Comparison of ENCODE assay signal across 11 mouse cellular contexts in the genomic region with DNA sequence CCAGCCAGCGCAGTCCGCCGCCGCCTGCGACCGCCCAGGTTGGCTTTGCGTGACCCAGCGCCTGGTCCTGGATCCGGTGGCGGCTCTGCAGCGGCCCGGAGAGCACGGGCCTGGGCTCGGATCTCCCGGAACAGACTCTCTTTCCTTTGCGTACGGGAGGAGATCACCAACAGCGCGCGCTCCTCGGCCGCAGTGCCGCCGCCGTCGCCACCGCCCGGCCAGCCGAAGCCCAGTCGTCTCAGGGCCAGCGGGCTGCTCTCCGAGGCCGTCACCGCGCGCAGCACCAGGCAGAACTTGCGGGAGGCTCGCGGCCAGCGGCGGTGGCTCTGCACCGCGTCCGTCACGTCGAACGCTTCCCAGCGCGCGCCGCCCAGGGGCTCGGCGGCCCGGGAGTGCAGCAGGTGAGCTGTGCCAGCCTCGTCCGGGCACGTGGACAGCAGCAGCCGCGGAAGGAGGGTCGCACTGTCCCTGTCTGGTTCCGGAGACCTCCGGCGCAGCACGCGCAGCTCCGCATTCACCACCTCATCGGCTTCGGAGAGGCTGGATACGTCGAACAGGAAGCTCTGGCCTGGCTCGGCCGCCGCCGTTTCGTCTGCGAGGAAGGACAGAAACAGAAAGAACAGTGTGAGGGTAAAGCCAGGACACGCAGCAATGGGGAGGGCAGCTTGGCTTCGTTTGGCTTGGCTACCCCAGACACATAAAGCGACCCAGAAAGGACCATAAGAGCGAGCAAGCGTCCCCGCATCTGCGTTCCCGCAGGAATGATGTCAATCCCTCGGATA. TPM values are rescaled to one million over a fixed set of nuclear protein-coding genes. Genes with fewer than 3 reads are reported as not detected.
DNase-seq lines count a peak whose midpoint lies in the region; ATAC-seq and TF ChIP-seq lines count a peak whose summit lies in the region.
"Had no signal": no experiment of that assay in that cellular context is flagged by ENCODE, and none has a peak within 500 bp of the region (broad histone marks: within the 10 kb centered on the region; RNA-seq: fewer than 3 reads in every experiment).

No protein-coding gene starts in this region.

- peak overlapping the region; percentile 36 for H3K9ac ChIP-seq in kidney, embryonic 16.5 days (replicated peaks; ENCODE audit: low read length)
- H3K9ac ChIP-seq in embryonic facial prominence, embryonic 13.5 days: peak overlapping the region; percentile 64
- H3K9ac ChIP-seq in intestine, postnatal 0 days (ENCODE audit: low read depth, low read length): no peak overlapping the region
- no peak overlapping the region for H3K9ac ChIP-seq in neural tube, embryonic 14.5 days (replicated peaks; ENCODE audit: low read depth, low read length)

- no peak for DNase-seq in kidney, adult 8-10 months
- no peak for DNase-seq in layer of hippocampus, adult 9-11 months
- DNase-seq in cerebellum, adult 11-12 months: no peak
- DNase-seq in urinary bladder, adult 2 months (ENCODE audit: low spot score): no peak

- no peak for ATAC-seq in kidney, embryonic 16.5 days (ENCODE audit: low FRiP score, low TSS enrichment)
- ATAC-seq in embryonic facial prominence, embryonic 13.5 days (ENCODE audit: insufficient number of reproducible peaks, insufficient read depth, low FRiP score, low TSS enrichment, low read depth): no peak
- no peak for ATAC-seq in intestine, postnatal 0 days
- ATAC-seq in neural tube, embryonic 14.5 days (ENCODE audit: low read depth): peak; percentile 8; the same call in 1 of the 2 replicates
- ATAC-seq: Patski had no signal

- TF ChIP-seq CTCF in intestine, postnatal 0 days (IDR thresholded peaks at IDR 0.05; ENCODE audit: low read depth): no peak

- peaks cover 9% of the 10 kb centered on the region; the same call in 1 of the 2 replicates for H3K4me1 ChIP-seq in kidney, embryonic 16.5 days (ENCODE audit: insufficient read depth, low read length)
- peaks cover 56% of the 10 kb centered on the region for H3K4me1 ChIP-seq in embryonic facial prominence, embryonic 13.5 days
- H3K4me1 ChIP-seq in intestine, postnatal 0 days (replicated peaks; ENCODE audit: control insufficient read depth, insufficient read depth, low read length): no peaks in the 10 kb centered on the region
- H3K4me1 ChIP-seq in neural tube, embryonic 14.5 days (ENCODE audit: control insufficient read depth, insufficient read depth, low read length): peaks cover 11% of the 10 kb centered on the region; the same call in 1 of the 2 replicates

- H3K4me2 ChIP-seq in kidney, embryonic 16.5 days (replicated peaks; ENCODE audit: low read depth, low read length): peak overlapping the region; percentile 57
- H3K4me2 ChIP-seq in embryonic facial prominence, embryonic 13.5 days: peak overlapping the region; percentile 86
- H3K4me2 ChIP-seq in intestine, postnatal 0 days (replicated peaks; ENCODE audit: low read depth): peak overlapping the region; percentile 63
- peak overlapping the region; percentile 50 for H3K4me2 ChIP-seq in neural tube, embryonic 14.5 days (ENCODE audit: low read depth, low read length)

- peak overlapping the region; percentile 47 for H3K4me3 ChIP-seq in kidney, embryonic 16.5 days (ENCODE audit: low read length)
- H3K4me3 ChIP-seq in embryonic facial prominence, embryonic 13.5 days: peak overlapping the region; percentile 60
- H3K4me3 ChIP-seq in intestine, postnatal 0 days (ENCODE audit: low read depth, low read length): peak overlapping the region; percentile 40
- peak overlapping the region; percentile 30 for H3K4me3 ChIP-seq in neural tube, embryonic 14.5 days (ENCODE audit: low read depth, low read length)

- H3K9me3 ChIP-seq in kidney, embryonic 16.5 days (ENCODE audit: low read length): no peaks in the 10 kb centered on the region
- no peaks in the 10 kb centered on the region for H3K9me3 ChIP-seq in embryonic facial prominence, embryonic 13.5 days
- no peaks in the 10 kb centered on the region for H3K9me3 ChIP-seq in intestine, postnatal 0 days (ENCODE audit: control insufficient read depth)
- no peaks in the 10 kb centered on the region for H3K9me3 ChIP-seq in neural tube, embryonic 14.5 days (ENCODE audit: control insufficient read depth, low read length)

- WGBS in kidney, embryonic 16.5 days: 2% methylated on average over 71 of the region's 85 CpGs
- WGBS in embryonic facial prominence, embryonic 13.5 days: 2% methylated on average over 66 of the region's 85 CpGs
- 3% methylated on average over 78 of the region's 85 CpGs for whole genome bisulfite sequencing in intestine, postnatal 0 days
- 2% methylated on average over 72 of the region's 85 CpGs for WGBS in neural tube, embryonic 14.5 days

- H3K27me3 ChIP-seq in kidney, embryonic 16.5 days (ENCODE audit: insufficient read depth, low read length): peaks cover 81% of the 10 kb centered on the region
- H3K27me3 ChIP-seq in embryonic facial prominence, embryonic 13.5 days: peaks cover 94% of the 10 kb centered on the region
- peaks cover 82% of the 10 kb centered on the region for H3K27me3 ChIP-seq in intestine, postnatal 0 days (replicated peaks; ENCODE audit: control insufficient read depth, insufficient read depth, low read length)
- H3K27me3 ChIP-seq in neural tube, embryonic 14.5 days (ENCODE audit: control insufficient read depth, insufficient read depth, low read length): peaks cover 68% of the 10 kb centered on the region

- H3K36me3 ChIP-seq in kidney, embryonic 16.5 days (ENCODE audit: insufficient read depth, low read length): no peaks in the 10 kb centered on the region
- no peaks in the 10 kb centered on the region for H3K36me3 ChIP-seq in embryonic facial prominence, embryonic 13.5 days
- H3K36me3 ChIP-seq in intestine, postnatal 0 days (ENCODE audit: control insufficient read depth, insufficient read depth): no peaks in the 10 kb centered on the region
- no peaks in the 10 kb centered on the region for H3K36me3 ChIP-seq in neural tube, embryonic 14.5 days (ENCODE audit: control insufficient read depth, insufficient read depth, low read length)

- no peak overlapping the region for H3K27ac ChIP-seq in kidney, embryonic 16.5 days (ENCODE audit: low read length)
- no peak overlapping the region for H3K27ac ChIP-seq in embryonic facial prominence, embryonic 13.5 days
- H3K27ac ChIP-seq in intestine, postnatal 0 days (ENCODE audit: low read depth, low read length): no peak overlapping the region
- H3K27ac ChIP-seq in neural tube, embryonic 14.5 days (ENCODE audit: low read depth, low read length): no peak overlapping the region
- H3K27ac ChIP-seq: macrophage had no signal

RNA-seq across cellular contexts. Expression of a gene that starts 3.2 kb away (rescaled TPM):
- polyA plus RNA-seq in kidney, embryonic 16.5 days (2015; fragmentation: Nextera tagmentation; extraction: Ambion mirVana): 1.0 and 1.1 TPM in 2 replicates
- polyA plus RNA-seq in embryonic facial prominence, embryonic 13.5 days (2015; fragmentation: Nextera tagmentation; extraction: Ambion mirVana): 1.6 and 2.1 TPM in 2 replicates
- polyA plus RNA-seq in intestine, postnatal 0 days (2015; fragmentation: Nextera tagmentation; extraction: Ambion mirVana): not detected in 2 replicates
- 0.43 TPM in 1 of 2 replicates, not detected in the other for polyA plus RNA-seq in neural tube, embryonic 14.5 days (2014; fragmentation: Nextera tagmentation; extraction: Ambion mirVana)
- polyA plus RNA-seq in urinary bladder, adult 2 months (2012; rRNA removed): 0.06 TPM in 1 of 2 replicates, not detected in the other
- polyA plus RNA-seq: macrophage; Patski; thymus, postnatal 0 days had no signal

RNA-seq across cellular contexts. Expression of a gene that starts 14.7 kb away (rescaled TPM):
- 20.0 and 20.8 TPM in 2 replicates for polyA plus RNA-seq in kidney, embryonic 16.5 days (2015; fragmentation: Nextera tagmentation; extraction: Ambion mirVana)
- polyA plus RNA-seq in embryonic facial prominence, embryonic 13.5 days (2015; fragmentation: Nextera tagmentation; extraction: Ambion mirVana): 19.0 and 19.2 TPM in 2 replicates
- polyA plus RNA-seq in intestine, postnatal 0 days (2015; fragmentation: Nextera tagmentation; extraction: Ambion mirVana): 20.5 and 22.2 TPM in 2 replicates
- 6.0 and 6.2 TPM in 2 replicates for polyA plus RNA-seq in neural tube, embryonic 14.5 days (2014; fragmentation: Nextera tagmentation; extraction: Ambion mirVana)
- 16.7 and 19.7 TPM in 2 replicates for polyA plus RNA-seq in urinary bladder, adult 2 months (2012; rRNA removed)

Comparison
In these comparisons a context has a peak if more than half of its experiments do, and no peak if none do; other contexts are left out.
1. H3K9ac ChIP-seq: peak in kidney, embryonic 16.5 days (single experiment) and embryonic facial prominence, embryonic 13.5 days (single experiment); none in intestine, postnatal 0 days (single experiment) and neural tube, embryonic 14.5 days (single experiment).
2. Peak in every context shown above with its lines, with median percentiles within 50 percentile points of each other: H3K4me2 ChIP-seq and H3K4me3 ChIP-seq.